Mouse (Mus musculus): ENCODE measurements at regions not wholly inside any gene's neighbourhood (a gene's known extent, or its start where the extent isn't known, plus 50 kb on each side); places are given as distances from the start of the nearest gene placed in this dataset.

GRCm38 (mm10) chr17:79776177-79776576 is 61.3 kb upstream of the Cyp1b1 start:
- TF ChIP-seq GATA1 (IDR thresholded peaks at IDR 0.05; ENCODE audit: borderline replicate concordance, low read length) (no peak), FLI1 (IDR thresholded peaks at IDR 0.05; ENCODE audit: low read length) (no peak)
- Histone ChIP-seq H3K4me1 (no peaks in the 10 kb centered on the region; the same call in 1 of the 2 replicates), H3K9me3 (peaks cover 10% of the 10 kb centered on the region), H3K36me3 (replicated peaks; ENCODE audit: low read length) (no peaks in the 10 kb centered on the region), H3K27me3 (replicated peaks) (no peaks in the 10 kb centered on the region), H3K4me3 (replicated peaks) (no peak overlapping the region)

GRCm38 (mm10) chr17:79775216-79775615 is 60.4 kb upstream of the Cyp1b1 start:
- Histone ChIP-seq H3K36me3 (replicated peaks; ENCODE audit: low read length) (no peaks in the 10 kb centered on the region), H3K27me3 (replicated peaks) (no peaks in the 10 kb centered on the region), H3K4me1 (no peaks in the 10 kb centered on the region), H3K9me3 (peaks cover under 1% of the 10 kb centered on the region), H3K4me3 (replicated peaks) (no peak overlapping the region)
- no peak for TF ChIP-seq FLI1 (IDR thresholded peaks at IDR 0.05; ENCODE audit: low read length)
- TF ChIP-seq GATA1 (IDR thresholded peaks at IDR 0.05; ENCODE audit: borderline replicate concordance, low read length), result no peak

- no peaks in the 10 kb centered on the region for H3K36me3 ChIP-seq (replicated peaks; ENCODE audit: low read length)
- H3K9me3 ChIP-seq, result 0 out of 2 replicates have a peak, but pooled peaks cover 4% of the 10 kb centered on the region
- no peaks in the 10 kb centered on the region for H3K4me1 ChIP-seq
- no peak overlapping the region for H3K4me3 ChIP-seq (replicated peaks)
- no peaks in the 10 kb centered on the region for H3K27me3 ChIP-seq (replicated peaks)
- TF ChIP-seq FLI1 (IDR thresholded peaks at IDR 0.05; ENCODE audit: low read length), result no peak
- no peak for TF ChIP-seq GATA1 (IDR thresholded peaks at IDR 0.05; ENCODE audit: borderline replicate concordance, low read length)
These were observed 59.4 kb upstream of the Cyp1b1 start for GRCm38 (mm10) chr17:79774291-79774690.

GRCm38 (mm10) chr17:79772219-79772618 is 57.4 kb upstream of the Cyp1b1 start:
- no peaks in the 10 kb centered on the region for H3K36me3 ChIP-seq (replicated peaks; ENCODE audit: low read length)
- no peak overlapping the region for H3K4me3 ChIP-seq (replicated peaks)
- H3K9me3 ChIP-seq, result 0 out of 2 replicates have a peak, but pooled peaks cover 5% of the 10 kb centered on the region
- H3K27me3 ChIP-seq (replicated peaks), result no peaks in the 10 kb centered on the region
- TF ChIP-seq GATA1 (IDR thresholded peaks at IDR 0.05; ENCODE audit: borderline replicate concordance, low read length) (no peak), FLI1 (IDR thresholded peaks at IDR 0.05; ENCODE audit: low read length) (no peak)
- H3K4me1 ChIP-seq, result no peaks in the 10 kb centered on the region

GRCm38 (mm10) chr17:79771727-79772126 is 56.9 kb upstream of the Cyp1b1 start:
- Histone ChIP-seq H3K4me3 (replicated peaks) (no peak overlapping the region), H3K36me3 (replicated peaks; ENCODE audit: low read length) (no peaks in the 10 kb centered on the region), H3K4me1 (no peaks in the 10 kb centered on the region), H3K27me3 (replicated peaks) (no peaks in the 10 kb centered on the region), H3K9me3 (0 out of 2 replicates have a peak, but pooled peaks cover 5% of the 10 kb centered on the region)
- TF ChIP-seq FLI1 (IDR thresholded peaks at IDR 0.05; ENCODE audit: low read length), result no peak
- TF ChIP-seq GATA1 (IDR thresholded peaks at IDR 0.05; ENCODE audit: borderline replicate concordance, low read length), result no peak

GRCm38 (mm10) chr17:79770911-79771310 is 56.0 kb upstream of the Cyp1b1 start:
- 0 out of 2 replicates have a peak, but pooled peaks cover 5% of the 10 kb centered on the region for H3K9me3 ChIP-seq
- H3K36me3 ChIP-seq (replicated peaks; ENCODE audit: low read length), result no peaks in the 10 kb centered on the region
- no peak overlapping the region for H3K4me3 ChIP-seq (replicated peaks)
- H3K27me3 ChIP-seq (replicated peaks), result no peaks in the 10 kb centered on the region
- H3K4me1 ChIP-seq, result no peaks in the 10 kb centered on the region
- no peak for TF ChIP-seq GATA1 (IDR thresholded peaks at IDR 0.05; ENCODE audit: borderline replicate concordance, low read length)
- no peak for TF ChIP-seq FLI1 (IDR thresholded peaks at IDR 0.05; ENCODE audit: low read length)

GRCm38 (mm10) chr17:79769824-79770223 is 55.0 kb upstream of the Cyp1b1 start:
- H3K36me3 ChIP-seq (replicated peaks; ENCODE audit: low read length), result no peaks in the 10 kb centered on the region
- no peaks in the 10 kb centered on the region for H3K27me3 ChIP-seq (replicated peaks)
- 0 out of 2 replicates have a peak, but pooled peaks cover 5% of the 10 kb centered on the region for H3K9me3 ChIP-seq
- TF ChIP-seq FLI1 (IDR thresholded peaks at IDR 0.05; ENCODE audit: low read length) (no peak), GATA1 (IDR thresholded peaks at IDR 0.05; ENCODE audit: borderline replicate concordance, low read length) (no peak)
- H3K4me1 ChIP-seq, result no peaks in the 10 kb centered on the region
- no peak overlapping the region for H3K4me3 ChIP-seq (replicated peaks)

- Histone ChIP-seq H3K9me3 (peaks cover 8% of the 10 kb centered on the region; the same call in 1 of the 2 replicates), H3K4me3 (replicated peaks) (no peak overlapping the region), H3K27me3 (replicated peaks) (no peaks in the 10 kb centered on the region), H3K4me1 (no peaks in the 10 kb centered on the region), H3K36me3 (replicated peaks; ENCODE audit: low read length) (no peaks in the 10 kb centered on the region)
- TF ChIP-seq GATA1 (IDR thresholded peaks at IDR 0.05; ENCODE audit: borderline replicate concordance, low read length) (no peak), FLI1 (IDR thresholded peaks at IDR 0.05; ENCODE audit: low read length) (no peak)
These were observed 53.2 kb upstream of the Cyp1b1 start for GRCm38 (mm10) chr17:79768080-79768479.

GRCm38 (mm10) chr17:79765061-79765794 is 50.4 kb upstream of the Cyp1b1 start:
- no peak for TF ChIP-seq GATA1 (IDR thresholded peaks at IDR 0.05; ENCODE audit: borderline replicate concordance, low read length)
- TF ChIP-seq FLI1 (IDR thresholded peaks at IDR 0.05; ENCODE audit: low read length), result no peak
- Histone ChIP-seq H3K27me3 (replicated peaks) (no peaks in the 10 kb centered on the region), H3K4me3 (replicated peaks) (no peak overlapping the region), H3K4me1 (no peaks in the 10 kb centered on the region), H3K9me3 (peaks cover 9% of the 10 kb centered on the region; the same call in 1 of the 2 replicates), H3K36me3 (replicated peaks; ENCODE audit: low read length) (no peaks in the 10 kb centered on the region)

Measured in megakaryocyte, embryonic 14.5 days (primary cell).